8 mouse cellular contexts compared by ENCODE assay signal in the genomic region with DNA sequence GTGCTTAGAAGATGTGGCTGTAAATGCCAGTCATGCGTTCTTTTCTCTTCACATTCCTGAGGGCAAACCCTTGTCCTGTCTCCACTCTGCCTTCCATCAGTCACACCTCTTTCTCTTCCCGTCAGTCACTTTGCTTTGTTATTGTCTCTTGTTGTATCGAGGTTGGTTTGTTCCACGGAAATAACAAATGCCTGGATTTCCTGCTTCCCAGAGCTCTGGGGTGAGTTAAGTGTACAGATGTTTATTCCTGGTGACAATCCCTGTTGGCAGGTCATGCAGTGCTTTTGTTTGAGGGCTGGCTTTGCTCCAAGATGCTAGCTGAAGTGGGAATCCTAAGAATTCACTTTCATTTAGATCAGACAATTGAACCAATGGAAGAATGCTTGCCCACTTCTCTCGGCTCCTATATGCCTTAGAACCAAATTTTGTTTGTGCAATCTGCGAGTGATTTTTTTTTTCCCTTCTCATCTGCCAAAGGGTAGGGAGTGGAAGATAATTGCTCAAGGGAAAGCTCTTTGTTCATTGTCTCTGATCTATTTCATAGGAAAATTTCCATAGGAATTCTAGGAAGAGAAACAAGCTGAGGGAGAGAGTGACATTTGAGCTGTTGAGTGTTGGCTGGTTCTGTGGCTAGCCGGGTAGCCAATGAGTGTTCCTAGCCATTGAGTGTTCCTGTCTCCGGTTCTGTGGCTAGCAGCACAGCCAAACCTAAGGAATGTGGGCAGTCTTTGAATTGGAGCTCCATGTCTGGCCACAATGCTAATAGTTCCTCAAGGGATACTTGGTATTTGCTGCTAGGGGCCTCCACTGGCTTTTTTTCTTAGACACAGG.
A peak's percentile ranks its signal among the peaks of the same experiment; 100 is the strongest.
DNase-seq lines count a peak whose midpoint lies in the region; ATAC-seq and TF ChIP-seq lines count a peak whose summit lies in the region.
"Had no signal": no experiment of that assay in that cellular context is flagged by ENCODE, and none has a peak within 500 bp of the region (broad histone marks: within the 10 kb centered on the region; RNA-seq: fewer than 3 reads in every experiment).

No protein-coding gene starts in this region.

- TF ChIP-seq CTCF in forebrain, postnatal 0 days (IDR thresholded peaks at IDR 0.05; ENCODE audit: low read depth), result no peak

- DNase-seq in ZHBTc4 (ENCODE audit: low read depth, low spot score), result peak; percentile 80
- peak; percentile 15 for DNase-seq in embryonic facial prominence, embryonic 10.5 days (ENCODE audit: low spot score)
- peak; percentile 61 to 78 for DNase-seq in heart, postnatal 14 days
- DNase-seq in lung, adult 18-20 months, result peak; percentile 75 to 84
- DNase-seq in spleen, postnatal 14 days (ENCODE audit: low spot score in 2 of 2), result no peak
- DNase-seq in forebrain, postnatal 0 days, result no peak
- no peak for DNase-seq in layer of hippocampus, adult 11-12 months (ENCODE audit: low spot score)

- no peaks in the 10 kb centered on the region for H3K9me3 ChIP-seq in embryonic facial prominence, embryonic 10.5 days
- H3K9me3 ChIP-seq in forebrain, postnatal 0 days (ENCODE audit: low read length), result no peaks in the 10 kb centered on the region
- H3K9me3 ChIP-seq: neural tube, embryonic 12.5 days had no signal

- 30% methylated on average over 8 of the region's 8 CpGs for WGBS in embryonic facial prominence, embryonic 10.5 days
- 10% methylated on average over 8 of the region's 8 CpGs for WGBS in forebrain, postnatal 0 days

- H3K4me2 ChIP-seq in forebrain, postnatal 0 days (ENCODE audit: low read depth), result no peak overlapping the region
- H3K4me2 ChIP-seq: neural tube, embryonic 12.5 days had no signal

- intact Hi-C loops in heart, postnatal 14 days (cut with DNase I), result loop anchor here (2.0 kb wide), 1 partner anchor 30 kb away; no protein-coding TSS in a partner anchor

- no peaks in the 10 kb centered on the region for H3K36me3 ChIP-seq in embryonic facial prominence, embryonic 10.5 days (replicated peaks)
- H3K36me3 ChIP-seq in forebrain, postnatal 0 days (ENCODE audit: insufficient read depth), result no peaks in the 10 kb centered on the region
- H3K36me3 ChIP-seq: neural tube, embryonic 12.5 days had no signal

- H3K9ac ChIP-seq in forebrain, postnatal 0 days, result no peak overlapping the region
- H3K9ac ChIP-seq: neural tube, embryonic 12.5 days had no signal

- ATAC-seq in forebrain, postnatal 0 days, result no peak

- no peak overlapping the region for H3K27ac ChIP-seq in embryonic facial prominence, embryonic 10.5 days (replicated peaks)
- no peak overlapping the region for H3K27ac ChIP-seq in forebrain, postnatal 0 days (ENCODE audit: low read depth, low read length)
- H3K27ac ChIP-seq: neural tube, embryonic 12.5 days had no signal

- no peak overlapping the region for H3K4me3 ChIP-seq in embryonic facial prominence, embryonic 10.5 days
- no peak overlapping the region for H3K4me3 ChIP-seq in forebrain, postnatal 0 days (ENCODE audit: low read depth, low read length)
- H3K4me3 ChIP-seq: neural tube, embryonic 12.5 days had no signal

- H3K4me1 ChIP-seq in embryonic facial prominence, embryonic 10.5 days, result peaks cover 11% of the 10 kb centered on the region
- H3K4me1 ChIP-seq in forebrain, postnatal 0 days (ENCODE audit: insufficient read depth), result no peaks in the 10 kb centered on the region

- no peaks in the 10 kb centered on the region for H3K27me3 ChIP-seq in embryonic facial prominence, embryonic 10.5 days (replicated peaks; ENCODE audit: low read depth, poor library complexity, severe bottlenecking)
- no peaks in the 10 kb centered on the region for H3K27me3 ChIP-seq in forebrain, postnatal 0 days (ENCODE audit: insufficient read depth, low read length)
- H3K27me3 ChIP-seq: neural tube, embryonic 12.5 days had no signal

Comparison
In these comparisons a context has a peak if more than half of its experiments do, and no peak if none do; other contexts are left out.
1. DNase-seq: peak in ZHBTc4 (single experiment), embryonic facial prominence, embryonic 10.5 days (single experiment), heart, postnatal 14 days (2 of 2) and lung, adult 18-20 months (2 of 2); none in spleen, postnatal 14 days (0 of 2), forebrain, postnatal 0 days (single experiment) and layer of hippocampus, adult 11-12 months (single experiment).